Mouse (Mus musculus) cerebellum, adult 2 months (tissue): ENCODE results near the gene Gm13272. TPM values are rescaled to one million over a fixed set of nuclear protein-coding genes. Genes with fewer than 3 reads are reported as not detected.
"Not testable (repeated sequence)": the region's sequence is repeated elsewhere in the genome, so short reads cannot be mapped to it uniquely, and the experiment has no call there.

Source experiments
- DNase-seq, 2 experiments: peaks; one replicate each; pipeline ENCODE4 v3.0.0; 2021
- H3K27ac ChIP-seq: fragments of 200-500 bp; 2 replicates; pipeline ENCODE4 v1.5.1; 2012; ENCODE audit warnings: low read length, control low read depth, inconsistent platforms; ENCODE audit not compliant: insufficient read depth
- H3K27me3 ChIP-seq: fragments of 200-500 bp; 2 replicates; pipeline ENCODE4 v1.6.1; 2012; ENCODE audit warnings: inconsistent platforms, mild to moderate bottlenecking, low read length, moderate library complexity; ENCODE audit not compliant: control insufficient read depth, insufficient read depth
- H3K4me1 ChIP-seq: fragments of 200-500 bp; 2 replicates; pipeline ENCODE4 v1.6.1; 2011; ENCODE audit warnings: low read length; ENCODE audit not compliant: control insufficient read depth, insufficient read depth
- H3K4me3 ChIP-seq: fragments of 200-500 bp; replicated peaks from 2 replicates; pipeline ENCODE3; 2011; ENCODE audit warnings: mild to moderate bottlenecking, low read depth, low read length, control low read depth; ENCODE audit not compliant: insufficient read depth
- CTCF ChIP-seq: fragments of 200-500 bp; IDR thresholded peaks from 2 replicates; pipeline ENCODE4 v1.5.1; 2011; ENCODE audit warnings: low read depth, mild to moderate bottlenecking, control low read depth, low read length, moderate library complexity, borderline replicate concordance; ENCODE audit not compliant: insufficient read depth
- WGBS: fragments of 180-500 bp; shearing (Covaris S2); methylation state at CpG from one replicate; pipeline ENCODE4 v1.1.7; 2018; 5-methylcytosine and 5-hydroxymethylcytosine counted together
- polyA plus RNA-seq: library from polyadenylated mRNA; depleted of rRNA; stranded (reverse); fragments of >200 nt; gene quantifications from 2 replicates; pipeline ENCODE4 v1.2.3, GENCODE M21; 2012

The Gm13272 gene
- polyA plus RNA-seq, 1 experiment = not detected

DNA sequence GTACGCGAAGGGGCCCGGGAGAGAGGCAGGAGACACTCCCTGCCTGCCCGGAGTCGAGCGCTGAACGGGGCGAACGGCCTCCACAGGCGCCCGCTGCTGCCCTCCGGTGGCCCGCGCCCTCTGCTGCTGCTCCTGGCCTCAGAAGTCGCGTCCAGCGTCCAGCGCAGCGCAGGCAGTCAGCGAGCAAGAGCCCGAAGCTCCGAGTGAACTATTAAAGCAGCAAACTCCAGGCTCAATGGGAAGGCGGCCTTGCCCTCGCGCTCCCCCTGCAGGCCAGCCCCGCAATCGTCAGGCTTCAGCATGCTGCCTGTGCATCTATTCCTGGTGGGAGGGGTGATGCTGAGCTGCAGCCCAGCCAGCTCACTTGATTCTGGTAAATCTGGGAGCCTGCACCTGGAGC lies 5.8 kb downstream of the Gm13272 start, which contains the start of gene Gm13276:
TSS of gene Gm13276 (plus strand) at position 301 of the 400 bp plus-strand sequence.
- H3K27me3 ChIP-seq, H3K27ac ChIP-seq, DNase-seq, H3K4me1 ChIP-seq, H3K4me3 ChIP-seq: not testable (repeated sequence)
- no CpG with 5 or more reads among the region's 27 CpGs for WGBS

DNA sequence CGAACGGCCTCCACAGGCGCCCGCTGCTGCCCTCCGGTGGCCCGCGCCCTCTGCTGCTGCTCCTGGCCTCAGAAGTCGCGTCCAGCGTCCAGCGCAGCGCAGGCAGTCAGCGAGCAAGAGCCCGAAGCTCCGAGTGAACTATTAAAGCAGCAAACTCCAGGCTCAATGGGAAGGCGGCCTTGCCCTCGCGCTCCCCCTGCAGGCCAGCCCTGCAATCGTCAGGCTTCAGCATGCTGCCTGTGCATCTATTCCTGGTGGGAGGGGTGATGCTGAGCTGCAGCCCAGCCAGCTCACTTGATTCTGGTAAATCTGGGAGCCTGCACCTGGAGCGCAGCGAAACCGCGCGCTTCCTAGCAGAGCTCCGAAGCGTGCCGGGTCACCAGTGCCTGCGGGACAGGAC lies 8.8 kb downstream of the Gm13272 start, which contains the start of gene Gm13277:
TSS of gene Gm13277 (plus strand) at position 231 of the 400 bp plus-strand sequence.
- DNase-seq = peak; percentile 80
- WGBS = 0% methylated on average over 3 of the region's 28 CpGs
- H3K27me3 ChIP-seq, H3K4me3 ChIP-seq, H3K4me1 ChIP-seq, H3K27ac ChIP-seq: not testable (repeated sequence)
- peak; percentile 45 for TF ChIP-seq CTCF

GRCm38 (mm10) chr4:88791250-88791649 lies 11.6 kb downstream of the Gm13272 start, which contains the start of gene Gm13278:
Gene Gm13278, plus strand, starts transcription at chr4:88791550.
- no CpG with 5 or more reads among the region's 28 CpGs for WGBS
- H3K27me3 ChIP-seq, DNase-seq, H3K27ac ChIP-seq, H3K4me1 ChIP-seq, H3K4me3 ChIP-seq: not testable (repeated sequence)

- not testable (repeated sequence) for H3K27me3 ChIP-seq, H3K27ac ChIP-seq, H3K4me1 ChIP-seq, H3K4me3 ChIP-seq
- peak; percentile 61 to 81 for DNase-seq
- under 1% methylated on average over 15 of the region's 52 CpGs for WGBS
- peak; percentile 9; the same call in 1 of the 2 replicates for TF ChIP-seq CTCF
These were observed 14.5 kb downstream of the Gm13272 start, which contains the start of gene Gm13275 for GRCm38 (mm10) chr4:88793936-88794675. Gene Gm13275, plus strand, starts transcription at chr4:88794487.

DNA sequence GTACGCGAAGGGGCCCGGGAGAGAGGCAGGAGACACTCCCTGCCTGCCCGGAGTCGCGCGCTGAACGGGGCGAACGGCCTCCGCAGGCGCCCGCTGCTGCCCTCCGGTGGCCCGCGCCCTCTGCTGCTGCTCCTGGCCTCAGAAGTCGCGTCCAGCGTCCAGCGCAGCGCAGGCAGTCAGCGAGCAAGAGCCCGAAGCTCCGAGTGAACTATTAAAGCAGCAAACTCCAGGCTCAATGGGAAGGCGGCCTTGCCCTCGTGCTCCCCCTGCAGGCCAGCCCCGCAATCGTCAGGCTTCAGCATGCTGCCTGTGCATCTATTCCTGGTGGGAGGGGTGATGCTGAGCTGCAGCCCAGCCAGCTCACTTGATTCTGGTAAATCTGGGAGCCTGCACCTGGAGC lies 17.4 kb downstream of the Gm13272 start, which contains the start of gene Gm13279:
TSS of gene Gm13279 (plus strand) at position 301 of the 400 bp plus-strand sequence.
- H3K4me3 ChIP-seq, DNase-seq, H3K27me3 ChIP-seq, H3K4me1 ChIP-seq, H3K27ac ChIP-seq: not testable (repeated sequence)
- no CpG with 5 or more reads among the region's 28 CpGs for WGBS

DNA sequence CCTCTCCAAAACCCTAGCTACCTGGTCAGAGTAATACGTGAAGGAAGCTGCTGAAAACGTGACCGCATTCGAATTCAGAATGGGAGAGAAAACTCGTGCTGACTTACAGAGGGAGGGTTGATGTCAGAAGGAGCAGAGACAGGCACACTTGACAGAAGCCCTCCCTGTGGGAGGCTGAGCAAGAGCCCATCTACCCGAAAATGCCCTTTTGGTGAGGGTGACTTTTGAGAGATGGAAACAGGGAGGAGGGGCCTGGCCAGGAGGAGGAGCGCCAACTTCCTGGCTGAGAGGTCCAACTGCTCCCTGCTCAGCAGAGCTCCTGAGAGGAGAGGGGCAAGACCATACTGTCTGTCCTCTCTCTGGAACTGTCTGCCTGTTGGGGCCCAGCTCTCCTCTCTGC lies 19.7 kb downstream of the Gm13272 start, which contains the start of gene Gm13285:
TSS of gene Gm13285 (plus strand) at position 301 of the 400 bp plus-strand sequence.
- H3K27ac ChIP-seq, H3K27me3 ChIP-seq, H3K4me1 ChIP-seq, DNase-seq, H3K4me3 ChIP-seq: not testable (repeated sequence)
- WGBS = 12% methylated on average over 6 of the region's 7 CpGs

DNA sequence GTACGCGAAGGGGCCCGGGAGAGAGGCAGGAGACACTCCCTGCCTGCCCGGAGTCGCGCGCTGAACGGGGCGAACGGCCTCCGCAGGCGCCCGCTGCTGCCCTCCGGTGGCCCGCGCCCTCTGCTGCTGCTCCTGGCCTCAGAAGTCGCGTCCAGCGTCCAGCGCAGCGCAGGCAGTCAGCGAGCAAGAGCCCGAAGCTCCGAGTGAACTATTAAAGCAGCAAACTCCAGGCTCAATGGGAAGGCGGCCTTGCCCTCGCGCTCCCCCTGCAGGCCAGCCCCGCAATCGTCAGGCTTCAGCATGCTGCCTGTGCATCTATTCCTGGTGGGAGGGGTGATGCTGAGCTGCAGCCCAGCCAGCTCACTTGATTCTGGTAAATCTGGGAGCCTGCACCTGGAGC lies 23.3 kb downstream of the Gm13272 start, which contains the start of gene Gm13287:
TSS of gene Gm13287 (plus strand) at position 301 of the 400 bp plus-strand sequence.
- not testable (repeated sequence) for H3K4me3 ChIP-seq, DNase-seq, H3K27ac ChIP-seq, H3K4me1 ChIP-seq, H3K27me3 ChIP-seq
- WGBS = no CpG with 5 or more reads among the region's 29 CpGs

DNA sequence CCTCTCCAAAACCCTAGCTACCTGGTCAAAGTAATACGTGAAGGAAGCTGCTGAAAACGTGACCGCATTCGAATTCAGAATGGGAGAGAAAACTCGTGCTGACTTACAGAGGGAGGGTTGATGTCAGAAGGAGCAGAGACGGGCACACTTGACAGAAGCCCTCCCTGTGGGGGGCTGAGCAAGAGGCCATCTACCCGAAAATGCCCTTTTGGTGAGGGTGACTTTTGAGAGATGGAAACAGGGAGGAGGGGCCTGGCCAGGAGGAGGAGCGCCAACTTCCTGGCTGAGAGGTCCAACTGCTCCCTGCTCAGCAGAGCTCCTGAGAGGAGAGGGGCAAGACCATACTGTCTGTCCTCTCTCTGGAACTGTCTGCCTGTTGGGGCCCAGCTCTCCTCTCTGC lies 25.6 kb downstream of the Gm13272 start, which contains the start of gene Gm13288:
TSS of gene Gm13288 (plus strand) at position 301 of the 400 bp plus-strand sequence.
- no CpG with 5 or more reads among the region's 8 CpGs for WGBS
- H3K4me3 ChIP-seq, H3K4me1 ChIP-seq, H3K27ac ChIP-seq, H3K27me3 ChIP-seq, DNase-seq: not testable (repeated sequence)

GRCm38 (mm10) chr4:88805761-88806160 lies 26.1 kb downstream of the Gm13272 start:
- DNase-seq = peak; percentile 29 to 33
- not testable (repeated sequence) for H3K4me1 ChIP-seq, H3K27ac ChIP-seq, H3K4me3 ChIP-seq, H3K27me3 ChIP-seq
- under 1% methylated on average over 23 of the region's 34 CpGs for WGBS
